Mouse (Mus musculus): ENCODE results near the gene Jag2.

The Jag2 gene

DNA sequence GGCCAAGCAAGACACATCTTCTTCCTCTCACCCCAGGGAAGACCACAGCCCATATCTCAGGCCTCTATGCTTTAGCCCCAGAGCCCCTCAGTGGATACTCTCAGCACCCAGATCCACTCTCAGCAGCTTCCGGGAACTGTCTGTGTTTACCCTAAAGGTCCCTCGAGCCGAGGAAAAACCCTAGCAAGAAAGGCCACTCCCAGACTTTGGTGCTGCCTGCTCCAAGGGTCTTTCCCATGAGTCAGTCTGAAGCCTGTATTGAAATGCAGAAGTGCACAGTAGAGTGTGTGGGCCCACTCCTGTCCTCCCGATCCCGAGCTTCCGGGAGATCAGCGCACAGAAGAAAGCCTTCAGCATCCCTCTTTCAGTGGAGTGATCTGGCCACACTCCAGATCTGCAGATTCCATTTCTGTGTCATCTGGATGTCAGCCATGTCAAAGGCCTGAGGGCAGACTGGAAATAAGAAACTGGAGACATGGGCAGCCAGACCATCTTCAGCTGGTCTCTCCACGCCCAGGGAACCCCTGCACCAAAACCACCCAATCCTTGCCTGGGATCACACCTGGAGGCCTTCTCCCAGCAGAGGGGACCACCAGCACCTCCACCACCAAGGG is 63.0 kb downstream of the Jag2 start:
- DNase-seq: peak; percentile 26 to 33

DNA sequence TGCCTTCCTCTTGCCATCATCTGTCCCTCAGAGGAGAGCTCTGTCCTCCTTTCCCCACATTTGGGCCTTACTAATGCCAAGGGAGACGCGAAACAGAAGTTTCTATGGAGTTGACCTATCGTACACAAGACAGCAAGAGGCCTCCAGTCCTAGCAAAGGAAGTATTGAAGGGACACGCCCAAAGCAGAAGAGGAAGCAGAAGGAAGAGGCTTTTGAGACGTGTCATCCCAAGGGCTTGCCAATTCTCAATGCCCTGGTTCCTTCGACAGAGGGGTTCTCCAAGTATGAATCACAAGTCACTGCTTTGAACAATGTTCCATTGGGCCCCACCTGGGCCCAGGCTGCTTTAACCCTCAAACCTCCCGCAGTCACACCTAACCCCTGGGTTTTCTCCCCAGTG is 64.8 kb downstream of the Jag2 start:
- peak; percentile 28 to 35 for DNase-seq

- peak; percentile 30 to 70 for DNase-seq
These were observed 67.7 kb downstream of the Jag2 start for GRCm38 (mm10) chr12:112861911-112862321.

GRCm38 (mm10) chr12:112860765-112861164 is 68.8 kb downstream of the Jag2 start:
- DNase-seq: peak; percentile 34

GRCm38 (mm10) chr12:112859930-112860329 is 69.6 kb downstream of the Jag2 start:
- peak in 1 of 2 experiments; percentile 16 for DNase-seq

DNA sequence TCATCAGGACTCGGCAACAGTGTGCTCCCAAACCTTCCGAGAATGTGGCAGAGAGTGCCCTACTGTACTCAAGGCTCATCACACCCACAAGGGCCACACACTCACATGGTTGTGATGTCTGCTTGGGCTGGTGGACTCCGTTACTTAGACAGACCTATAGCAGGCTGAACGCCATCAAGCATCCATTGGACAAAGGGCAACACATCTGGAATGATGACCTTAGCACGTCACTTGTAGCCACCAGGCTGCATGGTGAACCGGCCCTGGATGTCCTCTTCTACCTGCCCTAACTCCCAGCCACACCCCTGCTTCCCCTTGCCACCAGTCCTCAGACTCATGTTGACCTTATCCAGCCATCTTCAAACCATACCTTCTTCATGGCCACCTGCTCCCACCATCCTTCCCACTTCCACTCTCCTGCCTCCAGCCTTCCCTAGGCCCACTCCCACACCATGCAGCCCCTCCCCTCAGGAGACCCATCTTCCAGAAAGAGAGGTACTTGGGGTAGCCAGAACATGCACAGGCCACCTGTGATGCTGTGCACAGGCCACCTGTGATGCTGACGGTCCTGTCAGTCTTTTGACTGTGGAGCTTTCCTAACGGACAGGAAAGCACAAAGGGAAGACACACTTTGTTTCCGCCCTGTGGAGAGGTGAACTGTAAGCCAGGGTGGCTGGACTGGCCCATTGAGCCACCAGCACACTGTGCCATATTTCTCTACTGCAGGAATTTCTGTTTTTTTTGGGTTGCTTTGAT is 70.8 kb downstream of the Jag2 start:
- peak in 1 of 2 experiments; percentile 16 for DNase-seq

Data from lung, postnatal 4 days (tissue).